Mouse (Mus musculus) lung, postnatal 0 days (tissue): ENCODE data around the gene Nup37. TPM values are rescaled to one million over a fixed set of nuclear protein-coding genes. Genes with fewer than 3 reads are reported as not detected.

Source experiments
- ATAC-seq: fragments of 200-750 bp; cut with Nextera tagmentation; 2 replicates; pipeline ENCODE4 v1.8.0; 2017; ENCODE audit warnings: moderate library complexity
- DNase-seq: peaks from one replicate; pipeline ENCODE4 v3.0.0-alpha.2; 2016; ENCODE audit warnings: low spot score
- H3K27ac ChIP-seq: fragments of 300-500 bp; sonication (generic); 2 replicates; pipeline ENCODE4 v1.5.1; 2014; ENCODE audit warnings: antibody characterized with exemption, mild to moderate bottlenecking, low read length, mixed read lengths
- H3K27me3 ChIP-seq: fragments of 300-500 bp; sonication (generic); replicated peaks from 2 replicates; pipeline ENCODE4 v1.6.1; 2014; ENCODE audit warnings: low read length, mixed read lengths; ENCODE audit not compliant: insufficient read depth
- H3K36me3 ChIP-seq: fragments of 300-500 bp; sonication (generic); 2 replicates; pipeline ENCODE4 v1.6.1; 2014; ENCODE audit warnings: low read length, mixed read lengths; ENCODE audit not compliant: insufficient read depth
- H3K4me1 ChIP-seq: fragments of 300-500 bp; sonication (generic); 2 replicates; pipeline ENCODE4 v1.6.1; 2014; ENCODE audit warnings: antibody characterized with exemption, low read depth, low read length, mixed read lengths; ENCODE audit not compliant: insufficient read depth
- H3K4me2 ChIP-seq: fragments of 300-500 bp; sonication (generic); replicated peaks from 2 replicates; pipeline ENCODE4 v1.6.1; 2014; ENCODE audit warnings: low read depth, mild to moderate bottlenecking, low read length, moderate library complexity, mixed read lengths
- H3K4me3 ChIP-seq: fragments of 300-500 bp; sonication (generic); 2 replicates; pipeline ENCODE4 v1.5.1; 2014; ENCODE audit warnings: low read depth, low read length
- H3K9ac ChIP-seq: fragments of 300-500 bp; sonication (generic); replicated peaks from 2 replicates; pipeline ENCODE4 v1.6.1; 2014; ENCODE audit warnings: low read depth, mild to moderate bottlenecking
- H3K9me3 ChIP-seq: fragments of 300-500 bp; sonication (generic); 2 replicates; pipeline ENCODE4 v1.6.1; 2016; ENCODE audit warnings: low read length, mixed read lengths
- CTCF ChIP-seq: IDR thresholded peaks from 2 replicates; pipeline ENCODE4 v1.5.1; 2016; ENCODE audit warnings: antibody characterized with exemption, mild to moderate bottlenecking
- EP300 ChIP-seq: IDR thresholded peaks from 2 replicates; pipeline ENCODE4 v1.6.1; 2016; ENCODE audit warnings: antibody characterized with exemption, mild to moderate bottlenecking, control low read depth
- WGBS: fragments of 180-500 bp; shearing (Covaris S2); extraction: QIAGEN DNeasy Blood & Tissue Kit; methylation state at CpG from one replicate; pipeline ENCODE4 v1.1.7; 2014; 5-methylcytosine and 5-hydroxymethylcytosine counted together
- polyA plus RNA-seq: library from polyadenylated mRNA; unstranded; fragments of >200 nt; fragmentation: Nextera tagmentation; extraction: Ambion mirVana; gene quantifications from 2 replicates; pipeline ENCODE4 v1.2.1, GENCODE M21; 2015

The Nup37 gene
- polyA plus RNA-seq, 1 experiment from 2014 or later, result 21.3 TPM

GRCm38 (mm10) chr10:88214800-88215514 lies 68.2 kb downstream of the Nup37 start:
- no peak overlapping the region for H3K9ac ChIP-seq
- no peak overlapping the region for H3K4me2 ChIP-seq
- no peaks in the 10 kb centered on the region for H3K27me3 ChIP-seq
- no peak overlapping the region for H3K27ac ChIP-seq
- DNase-seq, result no peak
- no peaks in the 10 kb centered on the region for H3K9me3 ChIP-seq
- ATAC-seq, result no peak
- H3K4me3 ChIP-seq, result no peak overlapping the region
- H3K36me3 ChIP-seq, result no peaks in the 10 kb centered on the region
- TF ChIP-seq EP300, result no peak
- TF ChIP-seq CTCF, result no peak
- 85% methylated on average over 20 of the region's 20 CpGs for WGBS
- H3K4me1 ChIP-seq, result no peaks in the 10 kb centered on the region

- no peak for DNase-seq
- H3K4me1 ChIP-seq, result no peaks in the 10 kb centered on the region
- no peak for ATAC-seq
- H3K4me3 ChIP-seq, result no peak overlapping the region
- H3K36me3 ChIP-seq, result 0 out of 2 replicates have a peak, but pooled peaks cover 3% of the 10 kb centered on the region
- H3K27ac ChIP-seq, result no peak overlapping the region
- H3K9ac ChIP-seq, result no peak overlapping the region
- no peak overlapping the region for H3K4me2 ChIP-seq
- H3K27me3 ChIP-seq, result no peaks in the 10 kb centered on the region
- WGBS, result over 99% methylated on average over 3 of the region's 3 CpGs
- no peak for TF ChIP-seq CTCF
- TF ChIP-seq EP300, result no peak
- H3K9me3 ChIP-seq, result no peaks in the 10 kb centered on the region
These were observed 71.4 kb downstream of the Nup37 start for GRCm38 (mm10) chr10:88218161-88218560.

- Histone ChIP-seq H3K36me3 (0 out of 2 replicates have a peak, but pooled peaks cover 3% of the 10 kb centered on the region), H3K9me3 (no peaks in the 10 kb centered on the region), H3K27ac (no peak overlapping the region), H3K4me1 (no peaks in the 10 kb centered on the region), H3K27me3 (no peaks in the 10 kb centered on the region), H3K4me3 (no peak overlapping the region), H3K9ac (no peak overlapping the region), H3K4me2 (no peak overlapping the region)
- 91% methylated on average over 5 of the region's 5 CpGs for WGBS
- ATAC-seq (no peak), DNase-seq (no peak)
- TF ChIP-seq CTCF (no peak), EP300 (no peak)
These were observed 74.9 kb downstream of the Nup37 start for GRCm38 (mm10) chr10:88221718-88222117.

GRCm38 (mm10) chr10:88225421-88225820 lies 78.6 kb downstream of the Nup37 start:
- no peak for DNase-seq
- TF ChIP-seq CTCF, result no peak
- no peak for TF ChIP-seq EP300

GRCm38 (mm10) chr10:88227962-88228361 lies 81.2 kb downstream of the Nup37 start:
- Histone ChIP-seq H3K27ac (no peak overlapping the region), H3K9me3 (no peaks in the 10 kb centered on the region), H3K4me3 (no peak overlapping the region), H3K9ac (no peak overlapping the region), H3K4me1 (no peaks in the 10 kb centered on the region), H3K36me3 (no peaks in the 10 kb centered on the region; the same call in 1 of the 2 replicates), H3K4me2 (no peak overlapping the region), H3K27me3 (no peaks in the 10 kb centered on the region)
- 97% methylated on average over 2 of the region's 2 CpGs for WGBS
- no peak for DNase-seq
- TF ChIP-seq CTCF (no peak), EP300 (no peak)
- ATAC-seq, result no peak

More at GRCm38 (mm10) chr10:88225421-88225820, 78.6 kb downstream of the Nup37 start:
- WGBS, result 82% methylated on average over 5 of the region's 5 CpGs
- ATAC-seq, result no peak
- H3K4me2 ChIP-seq, result no peak overlapping the region
- H3K27me3 ChIP-seq, result no peaks in the 10 kb centered on the region
- H3K36me3 ChIP-seq, result peaks cover 3% of the 10 kb centered on the region; the same call in 1 of the 2 replicates
- no peaks in the 10 kb centered on the region for H3K9me3 ChIP-seq
- no peaks in the 10 kb centered on the region for H3K4me1 ChIP-seq
- no peak overlapping the region for H3K27ac ChIP-seq
- H3K4me3 ChIP-seq, result no peak overlapping the region
- no peak overlapping the region for H3K9ac ChIP-seq

Other genes with a start within 250 kb of the Nup37 start
- gene Pmch, start 55.9 kb upstream of the Nup37 start, polyA plus RNA-seq, result 0.38 and 0.58 TPM in 2 replicates
- 0.79 and 0.94 TPM in 2 replicates for gene Parpbp, start 51 bp upstream of the Nup37 start, polyA plus RNA-seq
- gene Washc3, start 54.1 kb downstream of the Nup37 start, polyA plus RNA-seq, result 73.0 and 75.2 TPM in 2 replicates
- 232 and 257 TPM in 2 replicates for gene Dram1, start 232.1 kb downstream of the Nup37 start, polyA plus RNA-seq
- gene Gnptab, start 232.1 kb downstream of the Nup37 start, polyA plus RNA-seq, result 9.9 and 10.2 TPM in 2 replicates